Mouse (Mus musculus) stomach, embryonic 14.5 days (tissue): ENCODE results near the gene Myo9a. TPM values are rescaled to one million over a fixed set of nuclear protein-coding genes. Genes with fewer than 3 reads are reported as not detected.

Experiments
- ATAC-seq: fragments of 200-750 bp; cut with Nextera tagmentation; 2 replicates; pipeline ENCODE4 v1.8.0; 2017; ENCODE audit warnings: low read depth, moderate TSS enrichment; ENCODE audit not compliant: insufficient number of reproducible peaks, insufficient read depth, low FRiP score
- H3K27ac ChIP-seq: fragments of 300-500 bp; sonication (generic); 2 replicates; pipeline ENCODE4 v1.5.1; 2014; ENCODE audit warnings: mild to moderate bottlenecking, low read length, moderate library complexity, mixed read lengths
- H3K27me3 ChIP-seq: fragments of 300-500 bp; sonication (generic); 2 replicates; pipeline ENCODE4 v1.6.1; 2014; ENCODE audit warnings: low read length, control low read depth, mixed read lengths; ENCODE audit not compliant: control insufficient read depth, insufficient read depth
- H3K36me3 ChIP-seq: fragments of 300-500 bp; sonication (generic); 2 replicates; pipeline ENCODE4 v1.6.1; 2014; ENCODE audit warnings: mild to moderate bottlenecking, control low read depth, low read length, moderate library complexity, mixed read lengths; ENCODE audit not compliant: control insufficient read depth, insufficient read depth
- H3K4me1 ChIP-seq: fragments of 300-500 bp; sonication (generic); 2 replicates; pipeline ENCODE4 v1.6.1; 2014; ENCODE audit warnings: low read length, control low read depth, mixed read lengths; ENCODE audit not compliant: control insufficient read depth, insufficient read depth
- H3K4me2 ChIP-seq: fragments of 300-500 bp; sonication (generic); replicated peaks from 2 replicates; pipeline ENCODE4 v1.6.1; 2014; ENCODE audit warnings: low read depth, low read length, control low read depth
- H3K4me3 ChIP-seq: fragments of 300-500 bp; sonication (generic); 2 replicates; pipeline ENCODE4 v1.5.1; 2014; ENCODE audit warnings: low read depth, low read length, control low read depth
- H3K9ac ChIP-seq: fragments of 300-500 bp; sonication (generic); replicated peaks from 2 replicates; pipeline ENCODE4 v1.6.1; 2014; ENCODE audit warnings: low read depth, mild to moderate bottlenecking, control low read depth, low read length, moderate library complexity, mixed read lengths
- H3K9me3 ChIP-seq: fragments of 300-500 bp; sonication (generic); 2 replicates; pipeline ENCODE4 v1.6.1; 2016; ENCODE audit warnings: low read depth, low read length, control low read depth; ENCODE audit not compliant: control insufficient read depth
- WGBS: fragments of 180-500 bp; shearing (Covaris S2); extraction: QIAGEN DNeasy Blood & Tissue Kit; methylation state at CpG from one replicate; pipeline ENCODE4 v1.1.7; 2014; 5-methylcytosine and 5-hydroxymethylcytosine counted together
- polyA plus RNA-seq: library from polyadenylated mRNA; unstranded; fragments of >200 nt; fragmentation: Nextera tagmentation; extraction: Ambion mirVana; gene quantifications from 2 replicates; pipeline ENCODE4 v1.2.1, GENCODE M21; 2014

Gene Myo9a
- polyA plus RNA-seq, 1 experiment from 2014 or later, result 18.9 TPM

- Histone ChIP-seq H3K9me3 (no peaks in the 10 kb centered on the region), H3K27ac (no peak overlapping the region), H3K36me3 (no peaks in the 10 kb centered on the region), H3K4me2 (no peak overlapping the region), H3K27me3 (no peaks in the 10 kb centered on the region), H3K4me3 (no peak overlapping the region), H3K9ac (no peak overlapping the region), H3K4me1 (0 out of 2 replicates have a peak, but pooled peaks cover 5% of the 10 kb centered on the region)
- 62% methylated on average over 12 of the region's 12 CpGs for WGBS
- ATAC-seq, result no peak
Observed at GRCm38 (mm10) chr9:59940913-59941884, 190.5 kb downstream of the Myo9a start.

GRCm38 (mm10) chr9:59941885-59942350 lies 191.2 kb downstream of the Myo9a start:
- 0 out of 2 replicates have a peak overlapping the region, but pooled peaks have one; percentile 21 for H3K27ac ChIP-seq
- 0 out of 2 replicates have a peak, but pooled peaks cover 5% of the 10 kb centered on the region for H3K4me1 ChIP-seq
- no peaks in the 10 kb centered on the region for H3K36me3 ChIP-seq
- H3K9me3 ChIP-seq, result no peaks in the 10 kb centered on the region
- H3K27me3 ChIP-seq, result no peaks in the 10 kb centered on the region
- no peak for ATAC-seq
- no peak overlapping the region for H3K9ac ChIP-seq
- WGBS, result 42% methylated on average over 9 of the region's 9 CpGs
- H3K4me2 ChIP-seq, result no peak overlapping the region
- no peak overlapping the region for H3K4me3 ChIP-seq

GRCm38 (mm10) chr9:59942501-59943085 lies 191.9 kb downstream of the Myo9a start:
- 0 out of 2 replicates have a peak, but pooled peaks cover 5% of the 10 kb centered on the region for H3K4me1 ChIP-seq
- ATAC-seq, result no peak
- H3K4me2 ChIP-seq, result no peak overlapping the region
- no peaks in the 10 kb centered on the region for H3K27me3 ChIP-seq
- no peak overlapping the region for H3K9ac ChIP-seq
- H3K4me3 ChIP-seq, result no peak overlapping the region
- H3K9me3 ChIP-seq, result no peaks in the 10 kb centered on the region
- H3K36me3 ChIP-seq, result no peaks in the 10 kb centered on the region
- H3K27ac ChIP-seq, result no peak overlapping the region
- 40% methylated on average over 5 of the region's 5 CpGs for WGBS

- no peak overlapping the region for H3K27ac ChIP-seq
- H3K9ac ChIP-seq, result no peak overlapping the region
- H3K4me3 ChIP-seq, result no peak overlapping the region
- H3K27me3 ChIP-seq, result no peaks in the 10 kb centered on the region
- no peaks in the 10 kb centered on the region for H3K9me3 ChIP-seq
- 0 out of 2 replicates have a peak, but pooled peaks cover 5% of the 10 kb centered on the region for H3K4me1 ChIP-seq
- no peak overlapping the region for H3K4me2 ChIP-seq
- no peaks in the 10 kb centered on the region for H3K36me3 ChIP-seq
- 86% methylated on average over 6 of the region's 6 CpGs for WGBS
- ATAC-seq, result no peak
Observed at GRCm38 (mm10) chr9:59943826-59944225, 193.1 kb downstream of the Myo9a start.

GRCm38 (mm10) chr9:59945241-59945640 lies 194.5 kb downstream of the Myo9a start:
- H3K9me3 ChIP-seq, result no peaks in the 10 kb centered on the region
- no peaks in the 10 kb centered on the region for H3K27me3 ChIP-seq
- no peak for ATAC-seq
- H3K36me3 ChIP-seq, result no peaks in the 10 kb centered on the region
- H3K4me1 ChIP-seq, result 0 out of 2 replicates have a peak, but pooled peaks cover 5% of the 10 kb centered on the region
- 70% methylated on average over 3 of the region's 3 CpGs for WGBS
- H3K27ac ChIP-seq, result no peak overlapping the region
- H3K4me2 ChIP-seq, result no peak overlapping the region
- H3K4me3 ChIP-seq, result no peak overlapping the region
- no peak overlapping the region for H3K9ac ChIP-seq

GRCm38 (mm10) chr9:59947271-59947670 lies 196.6 kb downstream of the Myo9a start:
- WGBS, result 86% methylated on average over 8 of the region's 8 CpGs
- no peaks in the 10 kb centered on the region for H3K27me3 ChIP-seq
- H3K9ac ChIP-seq, result no peak overlapping the region
- H3K4me2 ChIP-seq, result no peak overlapping the region
- no peaks in the 10 kb centered on the region for H3K9me3 ChIP-seq
- H3K4me3 ChIP-seq, result no peak overlapping the region
- H3K27ac ChIP-seq, result no peak overlapping the region
- no peaks in the 10 kb centered on the region for H3K4me1 ChIP-seq
- H3K36me3 ChIP-seq, result no peaks in the 10 kb centered on the region
- no peak for ATAC-seq

GRCm38 (mm10) chr9:59948226-59948625 lies 197.5 kb downstream of the Myo9a start:
- Histone ChIP-seq H3K9me3 (no peaks in the 10 kb centered on the region), H3K9ac (no peak overlapping the region), H3K27ac (no peak overlapping the region), H3K27me3 (no peaks in the 10 kb centered on the region), H3K4me1 (no peaks in the 10 kb centered on the region), H3K4me3 (no peak overlapping the region), H3K36me3 (no peaks in the 10 kb centered on the region), H3K4me2 (no peak overlapping the region)
- no peak for ATAC-seq
- 60% methylated on average over 8 of the region's 8 CpGs for WGBS

GRCm38 (mm10) chr9:59948691-59949250 lies 198.1 kb downstream of the Myo9a start:
- WGBS, result 90% methylated on average over 17 of the region's 17 CpGs
- no peaks in the 10 kb centered on the region for H3K36me3 ChIP-seq

More at GRCm38 (mm10) chr9:59948691-59949250, 198.1 kb downstream of the Myo9a start:
- no peak for ATAC-seq
- no peak overlapping the region for H3K27ac ChIP-seq
- no peak overlapping the region for H3K4me3 ChIP-seq
- H3K4me2 ChIP-seq, result no peak overlapping the region
- H3K9ac ChIP-seq, result no peak overlapping the region
- H3K27me3 ChIP-seq, result no peaks in the 10 kb centered on the region
- H3K4me1 ChIP-seq, result no peaks in the 10 kb centered on the region
- H3K9me3 ChIP-seq, result no peaks in the 10 kb centered on the region
